Mouse (Mus musculus): ENCODE data around the gene Pank2. TPM values are rescaled to one million over a fixed set of nuclear protein-coding genes. Genes with fewer than 3 reads are reported as not detected.

Pank2 gene
- polyA plus RNA-seq, 1 experiment, result 65.3 TPM

DNA sequence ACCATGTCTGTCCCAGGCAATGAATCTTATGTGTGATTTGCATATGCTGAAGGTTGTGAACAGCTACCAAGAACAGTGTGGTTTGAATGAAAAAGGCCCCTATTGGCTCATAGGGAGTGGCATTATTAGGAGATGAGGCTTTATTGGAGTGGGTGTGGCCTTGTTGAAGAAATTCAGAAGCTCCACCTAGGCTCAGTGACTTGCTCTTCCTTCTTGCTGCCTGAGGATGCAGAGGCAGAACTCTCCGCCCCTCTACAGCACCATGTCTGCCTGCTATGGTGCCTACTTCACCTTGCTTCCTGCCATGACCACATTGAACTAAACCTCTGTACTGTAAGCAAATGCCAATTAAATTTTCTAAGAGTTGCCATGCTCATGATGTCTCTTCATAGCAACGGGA is 29.7 kb upstream of the Pank2 start:
- Histone ChIP-seq H3K4me1 (ENCODE audit: control insufficient read depth, insufficient read depth, low read length) (peaks cover 9% of the 10 kb centered on the region), H3K4me3 (ENCODE audit: insufficient read depth, low read length) (no peak overlapping the region), H3K27ac (ENCODE audit: insufficient read depth, low read length) (no peak overlapping the region)
- no peak for TF ChIP-seq POLR2A (IDR thresholded peaks at IDR 0.05; ENCODE audit: low read depth, low read length)
- TF ChIP-seq CTCF (IDR thresholded peaks at IDR 0.05; ENCODE audit: borderline replicate concordance, insufficient read depth, low read length), result no peak

DNA sequence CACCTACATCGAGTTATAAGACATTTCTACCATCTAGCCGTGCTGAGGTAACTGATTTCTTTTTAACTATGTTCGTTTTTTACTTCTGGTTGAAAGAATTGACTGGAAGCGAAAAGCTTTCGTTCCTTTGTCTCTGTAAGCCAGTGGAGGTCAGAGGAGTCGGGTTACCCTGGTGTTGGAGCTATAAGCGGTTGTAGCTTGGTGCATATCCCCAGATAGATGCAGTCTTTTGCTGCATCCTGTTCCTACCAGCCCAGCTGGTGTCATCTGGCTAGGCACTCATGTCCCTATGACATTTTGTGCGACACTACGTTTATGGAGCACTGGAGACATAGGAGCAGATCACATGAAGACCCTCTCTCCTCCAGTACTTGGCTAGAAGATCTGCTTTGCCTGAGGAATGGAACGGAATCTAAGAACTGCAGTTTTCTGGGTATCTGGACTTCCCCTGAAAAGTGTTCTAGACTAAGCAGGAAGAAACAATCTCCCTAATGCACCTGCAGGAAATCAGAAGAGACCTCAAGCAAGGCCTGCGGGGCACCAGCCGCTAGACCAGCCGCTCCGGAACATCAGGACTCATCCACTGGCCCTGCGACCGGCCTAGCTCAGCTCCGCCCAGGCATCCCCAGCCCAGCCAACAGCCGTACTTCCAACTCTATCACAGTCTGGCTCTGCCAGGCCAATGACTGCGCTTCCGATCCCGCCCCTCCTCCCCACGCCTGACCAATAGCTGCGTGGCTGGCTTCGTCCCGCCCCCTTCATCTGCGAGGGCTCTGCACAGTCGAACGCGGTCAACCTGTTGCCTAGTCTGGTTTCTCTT is 28.8 kb upstream of the Pank2 start, which contains the start of gene Mavs:
Gene Mavs, plus strand, starts transcription at position 757 of the 820 bp plus-strand sequence.
- no peak for TF ChIP-seq CTCF (IDR thresholded peaks at IDR 0.05; ENCODE audit: borderline replicate concordance, insufficient read depth, low read length)
- TF ChIP-seq POLR2A (IDR thresholded peaks at IDR 0.05; ENCODE audit: low read depth, low read length), result peak; percentile 92
- Histone ChIP-seq H3K4me3 (ENCODE audit: insufficient read depth, low read length) (peak within 1 kb of the TSS; percentile 75), H3K4me1 (ENCODE audit: control insufficient read depth, insufficient read depth, low read length) (peaks cover 9% of the 10 kb centered on the region), H3K27ac (ENCODE audit: insufficient read depth, low read length) (no peak within 1 kb of the TSS)

DNA sequence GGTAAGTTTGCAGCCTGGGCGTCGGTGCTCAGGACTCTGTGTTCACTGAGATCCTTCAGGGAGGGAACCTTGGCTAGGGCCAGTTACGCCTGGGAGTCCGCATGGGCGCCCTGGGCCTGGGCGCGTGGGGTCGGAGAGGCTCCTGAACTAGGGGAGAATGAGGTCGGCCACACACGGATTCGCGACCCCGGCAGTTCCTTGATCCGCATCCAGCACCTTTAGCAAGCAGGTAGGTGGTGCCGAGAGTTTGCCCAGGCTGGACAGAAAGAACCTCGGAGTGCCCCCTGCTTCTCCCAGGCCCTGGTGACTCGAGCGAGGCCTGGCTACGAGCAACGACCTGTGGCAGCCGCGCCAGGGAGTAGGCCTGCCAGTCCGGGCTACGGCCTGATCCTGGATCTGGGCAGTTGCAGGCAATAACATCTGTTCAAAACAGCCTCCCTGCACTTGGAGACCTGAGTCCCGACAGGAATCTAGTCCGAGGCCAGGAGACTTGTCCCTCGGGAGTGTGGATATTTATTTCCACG is 28.1 kb upstream of the Pank2 start:
- TF ChIP-seq POLR2A (IDR thresholded peaks at IDR 0.05; ENCODE audit: low read depth, low read length) (no peak), CTCF (IDR thresholded peaks at IDR 0.05; ENCODE audit: borderline replicate concordance, insufficient read depth, low read length) (no peak)
- Histone ChIP-seq H3K4me3 (ENCODE audit: insufficient read depth, low read length) (peak overlapping the region; percentile 75), H3K27ac (ENCODE audit: insufficient read depth, low read length) (no peak overlapping the region), H3K4me1 (ENCODE audit: control insufficient read depth, insufficient read depth, low read length) (peaks cover 9% of the 10 kb centered on the region)

DNA sequence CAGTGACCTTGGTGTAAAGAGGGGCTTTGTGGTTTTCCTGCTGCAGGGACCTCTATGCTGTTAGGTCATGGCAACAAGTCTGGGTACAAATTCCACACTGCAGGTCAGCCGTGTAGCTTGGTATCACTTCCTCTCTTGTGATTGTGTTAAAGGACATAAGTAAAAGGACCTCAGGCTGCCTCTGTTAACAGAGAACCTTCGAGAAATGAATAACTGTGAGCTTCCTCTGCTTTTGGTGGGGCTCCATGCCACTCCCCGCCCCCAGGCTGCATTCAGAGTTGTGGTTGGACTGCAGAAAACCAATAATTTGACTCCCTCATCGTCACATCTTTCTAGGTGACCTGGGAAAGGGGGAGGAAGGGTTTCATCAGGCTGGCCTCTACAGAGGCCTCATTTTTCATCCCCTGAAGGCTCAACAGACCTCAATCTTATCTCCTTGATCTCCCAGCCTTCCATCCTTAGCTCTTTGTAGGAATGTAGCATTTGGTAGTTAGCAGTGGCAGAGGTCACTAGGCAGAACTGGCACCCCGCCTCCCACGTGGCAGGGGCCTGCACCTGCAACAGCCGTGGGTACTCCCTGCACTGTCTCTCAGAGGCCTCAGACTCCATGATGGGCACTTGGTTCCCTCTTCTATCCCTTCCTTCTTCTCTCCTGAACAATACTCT is 27.2 kb upstream of the Pank2 start:
- no peak for TF ChIP-seq CTCF (IDR thresholded peaks at IDR 0.05; ENCODE audit: borderline replicate concordance, insufficient read depth, low read length)
- TF ChIP-seq POLR2A (IDR thresholded peaks at IDR 0.05; ENCODE audit: low read depth, low read length), result no peak
- H3K27ac ChIP-seq (ENCODE audit: insufficient read depth, low read length), result no peak overlapping the region
- peaks cover 9% of the 10 kb centered on the region for H3K4me1 ChIP-seq (ENCODE audit: control insufficient read depth, insufficient read depth, low read length)
- H3K4me3 ChIP-seq (ENCODE audit: insufficient read depth, low read length), result peak overlapping the region; percentile 75

DNA sequence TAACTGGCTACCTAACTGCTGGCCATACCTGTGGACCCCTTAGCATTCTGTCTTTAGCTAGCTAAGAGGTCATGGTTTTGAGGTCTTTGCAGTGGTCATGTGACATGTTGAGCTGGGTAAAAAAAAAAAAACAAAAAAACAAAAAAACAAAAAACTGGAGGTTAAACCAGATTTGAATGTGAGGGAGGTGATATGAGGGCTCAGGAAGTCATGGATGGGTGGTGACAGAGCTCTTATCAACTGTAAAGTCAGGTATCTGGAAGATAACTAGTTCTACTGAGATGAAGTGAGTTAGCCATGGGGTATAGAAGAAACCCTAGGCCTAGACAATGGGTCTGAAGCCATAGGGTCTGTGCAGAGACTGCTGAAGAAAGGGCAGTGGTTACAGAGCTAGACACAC is 20.1 kb upstream of the Pank2 start:
- no peak overlapping the region for H3K4me3 ChIP-seq (ENCODE audit: insufficient read depth, low read length)
- TF ChIP-seq CTCF (IDR thresholded peaks at IDR 0.05; ENCODE audit: borderline replicate concordance, insufficient read depth, low read length) (no peak), POLR2A (IDR thresholded peaks at IDR 0.05; ENCODE audit: low read depth, low read length) (no peak)
- no peaks in the 10 kb centered on the region for H3K4me1 ChIP-seq (ENCODE audit: control insufficient read depth, insufficient read depth, low read length)
- H3K27ac ChIP-seq (ENCODE audit: insufficient read depth, low read length), result no peak overlapping the region

DNA sequence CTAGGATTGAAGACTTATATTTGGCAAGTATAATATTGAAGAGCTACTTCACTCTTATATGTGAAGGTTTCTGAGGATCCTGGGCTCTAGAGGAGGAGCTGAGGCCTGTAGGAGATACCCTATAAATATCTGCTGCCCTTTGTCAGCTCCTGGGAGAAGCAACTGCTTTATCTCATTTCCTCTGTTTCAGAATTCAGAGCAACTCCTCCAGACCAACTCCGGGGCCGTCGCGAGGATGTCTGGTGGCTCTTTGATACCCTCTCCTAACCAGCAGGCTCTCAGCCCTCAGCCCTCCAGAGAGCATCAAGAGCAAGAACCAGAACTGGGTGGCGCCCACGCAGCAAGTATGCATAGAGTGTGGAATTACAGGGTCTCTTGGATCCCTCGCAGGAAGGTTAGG is 19.4 kb upstream of the Pank2 start:
- no peaks in the 10 kb centered on the region for H3K4me1 ChIP-seq (ENCODE audit: control insufficient read depth, insufficient read depth, low read length)
- TF ChIP-seq CTCF (IDR thresholded peaks at IDR 0.05; ENCODE audit: borderline replicate concordance, insufficient read depth, low read length) (no peak), POLR2A (IDR thresholded peaks at IDR 0.05; ENCODE audit: low read depth, low read length) (no peak)
- no peak overlapping the region for H3K4me3 ChIP-seq (ENCODE audit: insufficient read depth, low read length)
- H3K27ac ChIP-seq (ENCODE audit: insufficient read depth, low read length), result no peak overlapping the region

DNA sequence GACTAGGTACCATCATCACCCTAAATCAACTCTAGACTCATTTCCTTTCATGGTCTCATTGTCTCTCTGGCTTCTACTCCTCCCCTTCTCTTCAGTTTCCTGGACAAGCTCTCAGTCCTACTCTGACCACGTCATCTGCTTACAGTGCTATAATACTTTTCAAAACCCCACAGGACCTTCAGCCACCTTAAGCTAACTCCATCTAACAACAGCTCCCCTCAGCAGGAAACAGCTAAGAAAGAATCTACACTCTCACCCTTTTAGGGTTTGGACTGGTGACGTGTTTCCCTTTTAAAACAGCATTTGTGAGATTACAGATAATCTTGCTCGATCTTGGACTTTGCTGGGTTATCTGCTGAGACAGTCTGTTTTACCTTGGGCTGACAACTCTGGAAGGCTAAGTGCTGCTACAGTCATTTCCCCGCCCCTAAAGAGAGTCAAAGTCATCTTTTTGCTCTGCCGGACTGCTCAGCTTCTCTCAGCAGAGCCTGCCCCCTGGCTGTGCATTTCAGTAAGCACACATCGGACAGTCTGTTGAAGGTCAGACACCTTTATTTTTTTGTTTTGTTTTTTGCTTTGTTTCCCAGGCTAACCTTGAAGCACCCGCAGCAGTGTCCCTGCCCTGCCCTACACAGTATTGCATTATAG is 8.5 kb upstream of the Pank2 start:
- TF ChIP-seq POLR2A (IDR thresholded peaks at IDR 0.05; ENCODE audit: low read depth, low read length), result no peak
- TF ChIP-seq CTCF (IDR thresholded peaks at IDR 0.05; ENCODE audit: borderline replicate concordance, insufficient read depth, low read length), result peak; percentile 73
- no peak overlapping the region for H3K27ac ChIP-seq (ENCODE audit: insufficient read depth, low read length)
- H3K4me1 ChIP-seq (ENCODE audit: control insufficient read depth, insufficient read depth, low read length), result no peaks in the 10 kb centered on the region
- no peak overlapping the region for H3K4me3 ChIP-seq (ENCODE audit: insufficient read depth, low read length)

DNA sequence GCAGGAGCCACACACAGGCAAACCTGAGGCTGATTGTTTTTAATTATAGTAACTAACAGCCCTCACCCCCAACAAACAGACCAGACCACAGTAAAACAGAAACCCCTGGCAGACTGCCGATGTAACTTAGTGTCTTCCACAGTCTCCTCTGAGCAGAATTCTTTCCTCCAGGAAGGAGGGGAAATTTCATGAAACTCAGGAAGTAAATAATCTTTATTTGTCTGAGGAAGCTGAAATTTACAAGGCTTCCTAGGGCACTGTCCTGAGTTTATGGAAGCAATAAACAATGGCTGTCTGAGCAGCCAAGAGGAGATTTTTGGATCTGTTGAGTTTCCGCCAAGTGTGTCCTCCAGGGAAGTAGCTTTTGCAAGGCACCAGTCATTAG is 8.0 kb upstream of the Pank2 start:
- H3K4me1 ChIP-seq (ENCODE audit: control insufficient read depth, insufficient read depth, low read length), result no peaks in the 10 kb centered on the region
- H3K4me3 ChIP-seq (ENCODE audit: insufficient read depth, low read length), result no peak overlapping the region
- TF ChIP-seq POLR2A (IDR thresholded peaks at IDR 0.05; ENCODE audit: low read depth, low read length) (no peak), CTCF (IDR thresholded peaks at IDR 0.05; ENCODE audit: borderline replicate concordance, insufficient read depth, low read length) (no peak)
- no peak overlapping the region for H3K27ac ChIP-seq (ENCODE audit: insufficient read depth, low read length)

DNA sequence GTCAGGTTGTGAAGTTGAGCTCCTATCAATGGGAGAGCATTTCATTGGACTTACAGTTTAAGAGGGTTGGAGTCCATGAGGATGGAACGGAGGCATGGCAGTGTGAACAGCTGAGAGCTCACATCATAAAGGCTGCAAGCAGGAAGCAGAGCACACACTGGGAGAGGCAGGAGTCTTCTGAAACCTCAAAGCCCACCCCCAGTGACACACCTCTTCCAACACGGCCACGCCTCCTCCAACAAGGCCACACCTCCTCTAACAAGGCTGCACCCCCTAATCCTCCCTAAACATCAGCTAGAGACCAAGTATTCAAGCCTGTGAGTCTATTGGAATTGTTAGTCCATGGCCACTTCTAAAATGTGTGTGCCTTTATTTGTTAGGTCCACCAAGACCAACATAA is 6.6 kb upstream of the Pank2 start:
- Histone ChIP-seq H3K4me1 (ENCODE audit: control insufficient read depth, insufficient read depth, low read length) (no peaks in the 10 kb centered on the region), H3K27ac (ENCODE audit: insufficient read depth, low read length) (no peak overlapping the region), H3K4me3 (ENCODE audit: insufficient read depth, low read length) (no peak overlapping the region)
- TF ChIP-seq POLR2A (IDR thresholded peaks at IDR 0.05; ENCODE audit: low read depth, low read length) (no peak), CTCF (IDR thresholded peaks at IDR 0.05; ENCODE audit: borderline replicate concordance, insufficient read depth, low read length) (no peak)
